ENCODE assay signal across 8 mouse cellular contexts in genomic region chr5:114372565-114372964, GRCm38 (mm10). TPM values are rescaled to one million over a fixed set of nuclear protein-coding genes. Genes with fewer than 3 reads are reported as not detected.
A peak's percentile ranks its signal among the peaks of the same experiment; 100 is the strongest.
DNase-seq lines count a peak whose midpoint lies in the region; ATAC-seq and TF ChIP-seq lines count a peak whose summit lies in the region.

No protein-coding gene starts in this region.

- no peak for DNase-seq in heart, postnatal 14 days
- no peak for DNase-seq in G1E (ENCODE audit: low spot score)
- DNase-seq in lung, postnatal 0 days (ENCODE audit: low spot score): peak; percentile 90
- no peak for DNase-seq in adrenal gland, postnatal 14 days
- DNase-seq in gastrocnemius, postnatal 10 days: no peak

- no peaks in the 10 kb centered on the region for H3K9me3 ChIP-seq in heart, embryonic 16.5 days (replicated peaks; ENCODE audit: control insufficient read depth, low read length)
- H3K9me3 ChIP-seq in G1E (replicated peaks): no peaks in the 10 kb centered on the region
- no peaks in the 10 kb centered on the region for H3K9me3 ChIP-seq in embryonic facial prominence, embryonic 15.5 days (replicated peaks)
- H3K9me3 ChIP-seq in lung, postnatal 0 days (ENCODE audit: low read length): no peaks in the 10 kb centered on the region

- peak overlapping the region; percentile 85 for H3K27ac ChIP-seq in heart, embryonic 16.5 days (ENCODE audit: low read length)
- peak overlapping the region; percentile 91 for H3K27ac ChIP-seq in embryonic facial prominence, embryonic 15.5 days (replicated peaks)
- peak overlapping the region; percentile 94 for H3K27ac ChIP-seq in lung, postnatal 0 days (ENCODE audit: low read length)

- 41% methylated on average over 11 of the region's 11 CpGs for WGBS in heart, embryonic 16.5 days
- 24% methylated on average over 11 of the region's 11 CpGs for WGBS in embryonic facial prominence, embryonic 15.5 days
- WGBS in lung, postnatal 0 days: 26% methylated on average over 11 of the region's 11 CpGs

- intact Hi-C loops in heart, postnatal 14 days (cut with DNase I): no loop called here

- H3K9ac ChIP-seq in heart, embryonic 16.5 days (ENCODE audit: low read length): peak overlapping the region; percentile 11; the same call in 1 of the 2 replicates
- H3K9ac ChIP-seq in embryonic facial prominence, embryonic 15.5 days: no peak overlapping the region
- no peak overlapping the region for H3K9ac ChIP-seq in lung, postnatal 0 days (replicated peaks; ENCODE audit: low read depth)

- H3K4me1 ChIP-seq in heart, embryonic 16.5 days (ENCODE audit: control insufficient read depth, insufficient read depth, low read length): peaks cover 72% of the 10 kb centered on the region
- H3K4me1 ChIP-seq in G1E (ENCODE audit: insufficient read depth, low read depth, low read length): peaks cover 92% of the 10 kb centered on the region
- H3K4me1 ChIP-seq in embryonic facial prominence, embryonic 15.5 days: peaks cover 85% of the 10 kb centered on the region
- peaks cover 75% of the 10 kb centered on the region for H3K4me1 ChIP-seq in lung, postnatal 0 days (ENCODE audit: insufficient read depth, low read depth, low read length)

- H3K4me2 ChIP-seq in heart, embryonic 16.5 days (ENCODE audit: low read depth, low read length): no peak overlapping the region
- H3K4me2 ChIP-seq in embryonic facial prominence, embryonic 15.5 days (replicated peaks): 0 out of 2 replicates have a peak overlapping the region, but pooled peaks have one; percentile 26
- peak overlapping the region; percentile 20 for H3K4me2 ChIP-seq in lung, postnatal 0 days (replicated peaks; ENCODE audit: low read depth, low read length)

- H3K36me3 ChIP-seq in heart, embryonic 16.5 days (ENCODE audit: control insufficient read depth, insufficient read depth): peaks cover 22% of the 10 kb centered on the region
- peaks cover 91% of the 10 kb centered on the region for H3K36me3 ChIP-seq in G1E (replicated peaks)
- peaks cover 53% of the 10 kb centered on the region for H3K36me3 ChIP-seq in embryonic facial prominence, embryonic 15.5 days
- peaks cover 28% of the 10 kb centered on the region; the same call in 1 of the 2 replicates for H3K36me3 ChIP-seq in lung, postnatal 0 days (ENCODE audit: insufficient read depth, low read length)

- H3K4me3 ChIP-seq in heart, embryonic 16.5 days (ENCODE audit: low read length): no peak overlapping the region
- H3K4me3 ChIP-seq in G1E (ENCODE audit: low read depth, low read length): peak overlapping the region; percentile 64; the same call in 1 of the 2 replicates
- H3K4me3 ChIP-seq in embryonic facial prominence, embryonic 15.5 days (replicated peaks): no peak overlapping the region
- H3K4me3 ChIP-seq in lung, postnatal 0 days (ENCODE audit: low read depth, low read length): no peak overlapping the region

- no peak for TF ChIP-seq CTCF in G1E (IDR thresholded peaks at IDR 0.05; ENCODE audit: low read depth, low read length)
- TF ChIP-seq CTCF in lung, postnatal 0 days (IDR thresholded peaks at IDR 0.05): no peak

- no peaks in the 10 kb centered on the region for H3K27me3 ChIP-seq in heart, embryonic 16.5 days (ENCODE audit: control insufficient read depth, insufficient read depth, low read length)
- H3K27me3 ChIP-seq in G1E (ENCODE audit: insufficient read depth, low read length): no peaks in the 10 kb centered on the region
- H3K27me3 ChIP-seq in embryonic facial prominence, embryonic 15.5 days: no peaks in the 10 kb centered on the region
- H3K27me3 ChIP-seq in lung, postnatal 0 days (replicated peaks; ENCODE audit: insufficient read depth, low read length): no peaks in the 10 kb centered on the region

- peak; percentile 79 for TF ChIP-seq EP300 in lung, postnatal 0 days (IDR thresholded peaks at IDR 0.05)

- ATAC-seq in heart, embryonic 16.5 days (replicated peaks; ENCODE audit: extremely low read depth, insufficient read depth, low FRiP score): no peak
- no peak for ATAC-seq in G1E (ENCODE audit: extremely low read depth, insufficient number of reproducible peaks, low FRiP score, poor library complexity, severe bottlenecking)
- no peak for ATAC-seq in embryonic facial prominence, embryonic 15.5 days (ENCODE audit: insufficient number of reproducible peaks, low FRiP score, low TSS enrichment, low read depth)
- ATAC-seq in lung, postnatal 0 days: peak; percentile 40
- no peak for ATAC-seq in erythroblast, adult 5-6 weeks (replicated peaks; ENCODE audit: low FRiP score, poor library complexity, severe bottlenecking)

RNA-seq across cellular contexts. Expression of gene Kctd10, which starts 7.7 kb away (rescaled TPM):
- 112 and 119 TPM in 2 replicates for polyA plus RNA-seq in heart, embryonic 16.5 days (2015; fragmentation: Nextera tagmentation; extraction: Ambion mirVana)
- total RNA-seq in heart, postnatal 14 days (2021): 10 to 100 TPM; 61.2 to 63.1 TPM
- total RNA-seq in G1E (2014; fragmentation: Nextera tagmentation) (18.4 and 29.8 TPM in 2 replicates), G1E (2017) (40.8 and 44.1 TPM in 2 replicates)
- 60.6 and 64.1 TPM in 2 replicates for polyA plus RNA-seq in G1E (2012)
- 122 and 129 TPM in 2 replicates for polyA plus RNA-seq in embryonic facial prominence, embryonic 15.5 days (2015; fragmentation: Nextera tagmentation; extraction: Ambion mirVana)
- 223 and 230 TPM in 2 replicates for polyA plus RNA-seq in lung, postnatal 0 days (2015; fragmentation: Nextera tagmentation; extraction: Ambion mirVana)
- total RNA-seq in adrenal gland, postnatal 14 days (2021): 65.5 and 75.1 TPM in 2 replicates
- total RNA-seq in erythroblast, adult 5-6 weeks (2015; ENCODE audit: low replicate concordance): 5.2 and 7.3 TPM in 2 replicates
- total RNA-seq in erythroblast, adult 5-6 weeks (2017; ENCODE audit: low replicate concordance): 10.6 and 15.4 TPM in 2 replicates
- 10 to 100 TPM; 28.3 to 30.8 TPM for total RNA-seq in gastrocnemius, postnatal 10 days (2021)

RNA-seq across cellular contexts. Expression of gene Ube3b, which starts 7.8 kb away (rescaled TPM):
- polyA plus RNA-seq in heart, embryonic 16.5 days (2015; fragmentation: Nextera tagmentation; extraction: Ambion mirVana): 44.2 and 50.9 TPM in 2 replicates
- 10 to 100 TPM; 67.5 to 67.7 TPM for total RNA-seq in heart, postnatal 14 days (2021)
- total RNA-seq in G1E (2014; fragmentation: Nextera tagmentation) (59.4 and 65.0 TPM in 2 replicates), G1E (2017) (20.2 and 20.9 TPM in 2 replicates)
- polyA plus RNA-seq in G1E (2012): 51.3 and 61.3 TPM in 2 replicates
- 41.2 and 43.6 TPM in 2 replicates for polyA plus RNA-seq in embryonic facial prominence, embryonic 15.5 days (2015; fragmentation: Nextera tagmentation; extraction: Ambion mirVana)
- 28.9 and 30.1 TPM in 2 replicates for polyA plus RNA-seq in lung, postnatal 0 days (2015; fragmentation: Nextera tagmentation; extraction: Ambion mirVana)
- 61.5 and 74.2 TPM in 2 replicates for total RNA-seq in adrenal gland, postnatal 14 days (2021)
- total RNA-seq in erythroblast, adult 5-6 weeks (2015; ENCODE audit: low replicate concordance): 17.3 and 30.9 TPM in 2 replicates
- 17.6 and 25.5 TPM in 2 replicates for total RNA-seq in erythroblast, adult 5-6 weeks (2017; ENCODE audit: low replicate concordance)
- total RNA-seq in gastrocnemius, postnatal 10 days (2021): 10 to 100 TPM; 52.3 to 55.6 TPM
